Mouse (Mus musculus) neural tube, embryonic 12.5 days (tissue): ENCODE measurements at regions not wholly inside any gene's neighbourhood (a gene's known extent, or its start where the extent isn't known, plus 50 kb on each side); places are given as distances from the start of the nearest gene placed in this dataset.

Experiments
- ATAC-seq: fragments of 200-750 bp; cut with Nextera tagmentation; 2 replicates; pipeline ENCODE4 v1.8.0; 2017; ENCODE audit warnings: low read depth, mild to moderate bottlenecking, moderate TSS enrichment, moderate library complexity; ENCODE audit not compliant: low FRiP score
- H3K27ac ChIP-seq: fragments of 300-500 bp; sonication (generic); 2 replicates; pipeline ENCODE4 v1.5.1; 2016
- H3K27me3 ChIP-seq: fragments of 300-500 bp; sonication (generic); replicated peaks from 2 replicates; pipeline ENCODE4 v1.6.1; 2016; ENCODE audit warnings: mild to moderate bottlenecking
- H3K36me3 ChIP-seq: fragments of 300-500 bp; sonication (generic); 2 replicates; pipeline ENCODE4 v1.6.1; 2016; ENCODE audit warnings: mild to moderate bottlenecking
- H3K4me1 ChIP-seq: fragments of 300-500 bp; sonication (generic); 2 replicates; pipeline ENCODE4 v1.6.1; 2016
- H3K4me2 ChIP-seq: fragments of 300-500 bp; sonication (generic); replicated peaks from 2 replicates; pipeline ENCODE4 v1.6.1; 2016; ENCODE audit warnings: mild to moderate bottlenecking
- H3K4me3 ChIP-seq: fragments of 300-500 bp; sonication (generic); 2 replicates; pipeline ENCODE4 v1.5.1; 2016
- H3K9ac ChIP-seq: fragments of 300-500 bp; sonication (generic); 2 replicates; pipeline ENCODE4 v1.6.1; 2016; ENCODE audit warnings: mild to moderate bottlenecking
- H3K9me3 ChIP-seq: fragments of 300-500 bp; sonication (generic); 2 replicates; pipeline ENCODE4 v1.6.1; 2016; ENCODE audit warnings: mild to moderate bottlenecking
- WGBS: fragments of 180-500 bp; shearing (Covaris S2); methylation state at CpG from one replicate; pipeline ENCODE4 v1.1.7; 2016; 5-methylcytosine and 5-hydroxymethylcytosine counted together

- H3K9me3 ChIP-seq, result no peaks in the 10 kb centered on the region
- H3K36me3 ChIP-seq, result no peaks in the 10 kb centered on the region
- no peaks in the 10 kb centered on the region for H3K27me3 ChIP-seq
- no peak overlapping the region for H3K27ac ChIP-seq
- no peak overlapping the region for H3K9ac ChIP-seq
- H3K4me2 ChIP-seq, result no peak overlapping the region
- WGBS, result 81% methylated on average over 3 of the region's 3 CpGs
- ATAC-seq, result no peak
- H3K4me1 ChIP-seq, result no peaks in the 10 kb centered on the region
- H3K4me3 ChIP-seq, result no peak overlapping the region
Measured at GRCm38 (mm10) chr1:125307223-125307622, 128.3 kb downstream of the Actr3 start.

GRCm38 (mm10) chr1:125298520-125299090, 136.9 kb downstream of the Actr3 start:
- no peaks in the 10 kb centered on the region for H3K9me3 ChIP-seq
- H3K9ac ChIP-seq, result no peak overlapping the region
- no peaks in the 10 kb centered on the region for H3K27me3 ChIP-seq
- H3K4me2 ChIP-seq, result no peak overlapping the region
- H3K4me3 ChIP-seq, result no peak overlapping the region
- H3K27ac ChIP-seq, result no peak overlapping the region
- H3K4me1 ChIP-seq, result no peaks in the 10 kb centered on the region
- WGBS, result 82% methylated on average over 5 of the region's 5 CpGs
- no peak for ATAC-seq
- no peaks in the 10 kb centered on the region for H3K36me3 ChIP-seq

GRCm38 (mm10) chr1:125295646-125296045, 139.9 kb downstream of the Actr3 start:
- Histone ChIP-seq H3K27ac (no peak overlapping the region), H3K4me3 (no peak overlapping the region), H3K9me3 (no peaks in the 10 kb centered on the region), H3K4me2 (no peak overlapping the region), H3K36me3 (no peaks in the 10 kb centered on the region), H3K27me3 (no peaks in the 10 kb centered on the region), H3K9ac (no peak overlapping the region), H3K4me1 (no peaks in the 10 kb centered on the region)
- no peak for ATAC-seq
- WGBS, result 87% methylated on average over 3 of the region's 3 CpGs

GRCm38 (mm10) chr1:125290320-125291021, 145.1 kb downstream of the Actr3 start:
- no peaks in the 10 kb centered on the region for H3K36me3 ChIP-seq
- H3K4me2 ChIP-seq, result no peak overlapping the region
- no peak overlapping the region for H3K27ac ChIP-seq
- no peak overlapping the region for H3K4me3 ChIP-seq
- no peak overlapping the region for H3K9ac ChIP-seq
- ATAC-seq, result no peak
- no peaks in the 10 kb centered on the region for H3K4me1 ChIP-seq
- H3K9me3 ChIP-seq, result no peaks in the 10 kb centered on the region
- H3K27me3 ChIP-seq, result no peaks in the 10 kb centered on the region
- WGBS, result 94% methylated on average over 12 of the region's 12 CpGs

- H3K9me3 ChIP-seq, result no peaks in the 10 kb centered on the region
- H3K27me3 ChIP-seq, result no peaks in the 10 kb centered on the region
- no peak overlapping the region for H3K4me2 ChIP-seq
- H3K36me3 ChIP-seq, result no peaks in the 10 kb centered on the region
- H3K9ac ChIP-seq, result no peak overlapping the region
- H3K4me3 ChIP-seq, result no peak overlapping the region
- H3K27ac ChIP-seq, result no peak overlapping the region
- WGBS, result 65% methylated on average over 2 of the region's 2 CpGs
- ATAC-seq, result no peak
- no peaks in the 10 kb centered on the region for H3K4me1 ChIP-seq
Measured at GRCm38 (mm10) chr1:125286347-125286746, 149.2 kb downstream of the Actr3 start.

GRCm38 (mm10) chr1:125284693-125285092, 150.8 kb downstream of the Actr3 start:
- H3K27me3 ChIP-seq, result no peaks in the 10 kb centered on the region
- H3K4me2 ChIP-seq, result no peak overlapping the region
- H3K4me3 ChIP-seq, result no peak overlapping the region
- H3K9me3 ChIP-seq, result no peaks in the 10 kb centered on the region
- 74% methylated on average over 2 of the region's 2 CpGs for WGBS
- ATAC-seq, result no peak
- H3K27ac ChIP-seq, result no peak overlapping the region
- H3K36me3 ChIP-seq, result no peaks in the 10 kb centered on the region
- no peaks in the 10 kb centered on the region for H3K4me1 ChIP-seq
- H3K9ac ChIP-seq, result no peak overlapping the region

- H3K9ac ChIP-seq, result no peak overlapping the region
- no peaks in the 10 kb centered on the region for H3K4me1 ChIP-seq
- H3K36me3 ChIP-seq, result no peaks in the 10 kb centered on the region
- no peak for ATAC-seq
- no peak overlapping the region for H3K4me3 ChIP-seq
- no peak overlapping the region for H3K27ac ChIP-seq
- H3K4me2 ChIP-seq, result no peak overlapping the region
- no peaks in the 10 kb centered on the region for H3K27me3 ChIP-seq
- no peaks in the 10 kb centered on the region for H3K9me3 ChIP-seq
- 69% methylated on average over 2 of the region's 2 CpGs for WGBS
Measured at GRCm38 (mm10) chr1:125273752-125274151, 161.8 kb downstream of the Actr3 start.

GRCm38 (mm10) chr1:125263684-125264083, 171.8 kb downstream of the Actr3 start:
- Histone ChIP-seq H3K4me3 (no peak overlapping the region), H3K27ac (no peak overlapping the region), H3K36me3 (no peaks in the 10 kb centered on the region), H3K4me1 (no peaks in the 10 kb centered on the region), H3K27me3 (no peaks in the 10 kb centered on the region), H3K9me3 (no peaks in the 10 kb centered on the region), H3K4me2 (no peak overlapping the region), H3K9ac (no peak overlapping the region)
- 86% methylated on average over 6 of the region's 6 CpGs for WGBS
- ATAC-seq, result no peak

GRCm38 (mm10) chr1:125263068-125263467, 172.5 kb downstream of the Actr3 start:
- Histone ChIP-seq H3K4me2 (no peak overlapping the region), H3K36me3 (no peaks in the 10 kb centered on the region), H3K9me3 (no peaks in the 10 kb centered on the region), H3K9ac (no peak overlapping the region), H3K4me1 (no peaks in the 10 kb centered on the region), H3K4me3 (no peak overlapping the region), H3K27ac (no peak overlapping the region), H3K27me3 (no peaks in the 10 kb centered on the region)
- no peak for ATAC-seq
- 89% methylated on average over 6 of the region's 6 CpGs for WGBS

GRCm38 (mm10) chr1:125242345-125242744, 193.2 kb downstream of the Actr3 start:
- ATAC-seq, result no peak
- H3K4me1 ChIP-seq, result no peaks in the 10 kb centered on the region
- H3K4me3 ChIP-seq, result no peak overlapping the region
- no peak overlapping the region for H3K27ac ChIP-seq
- no peak overlapping the region for H3K9ac ChIP-seq
- no peaks in the 10 kb centered on the region for H3K36me3 ChIP-seq
- WGBS, result 93% methylated on average over 7 of the region's 7 CpGs
- H3K9me3 ChIP-seq, result no peaks in the 10 kb centered on the region
- no peaks in the 10 kb centered on the region for H3K27me3 ChIP-seq
- no peak overlapping the region for H3K4me2 ChIP-seq

- no peak overlapping the region for H3K4me3 ChIP-seq
- no peak overlapping the region for H3K9ac ChIP-seq
- no peaks in the 10 kb centered on the region for H3K9me3 ChIP-seq
- 89% methylated on average over 1 of the region's 1 CpGs for WGBS
- no peak overlapping the region for H3K4me2 ChIP-seq
- no peaks in the 10 kb centered on the region for H3K27me3 ChIP-seq
- H3K36me3 ChIP-seq, result no peaks in the 10 kb centered on the region
- ATAC-seq, result no peak
- H3K27ac ChIP-seq, result no peak overlapping the region
- no peaks in the 10 kb centered on the region for H3K4me1 ChIP-seq
Measured at GRCm38 (mm10) chr1:125241717-125242116, 193.8 kb downstream of the Actr3 start.

GRCm38 (mm10) chr1:125237595-125237988, 197.9 kb downstream of the Actr3 start:
- no peak overlapping the region for H3K4me3 ChIP-seq
- 89% methylated on average over 3 of the region's 3 CpGs for WGBS
- H3K4me2 ChIP-seq, result no peak overlapping the region
- no peaks in the 10 kb centered on the region for H3K36me3 ChIP-seq
- H3K27me3 ChIP-seq, result no peaks in the 10 kb centered on the region
- H3K4me1 ChIP-seq, result no peaks in the 10 kb centered on the region
- no peak for ATAC-seq
- H3K27ac ChIP-seq, result no peak overlapping the region
- H3K9me3 ChIP-seq, result 0 out of 2 replicates have a peak, but pooled peaks cover 4% of the 10 kb centered on the region
- H3K9ac ChIP-seq, result no peak overlapping the region
